Mouse (Mus musculus) CD4-positive, CD25-positive, alpha-beta regulatory T cell (primary cell): ENCODE measurements around the gene Sirt2. TPM values are rescaled to one million over a fixed set of nuclear protein-coding genes. Genes with fewer than 3 reads are reported as not detected.

Experiments used
- polyA plus RNA-seq: library from polyadenylated mRNA; unstranded; fragments of 100-300 nt; shearing (Covaris generic); gene quantifications from one replicate; pipeline ENCODE4 v1.2.1, GENCODE M21; 2017

The Sirt2 gene
- 83.6 TPM for polyA plus RNA-seq

DNA sequence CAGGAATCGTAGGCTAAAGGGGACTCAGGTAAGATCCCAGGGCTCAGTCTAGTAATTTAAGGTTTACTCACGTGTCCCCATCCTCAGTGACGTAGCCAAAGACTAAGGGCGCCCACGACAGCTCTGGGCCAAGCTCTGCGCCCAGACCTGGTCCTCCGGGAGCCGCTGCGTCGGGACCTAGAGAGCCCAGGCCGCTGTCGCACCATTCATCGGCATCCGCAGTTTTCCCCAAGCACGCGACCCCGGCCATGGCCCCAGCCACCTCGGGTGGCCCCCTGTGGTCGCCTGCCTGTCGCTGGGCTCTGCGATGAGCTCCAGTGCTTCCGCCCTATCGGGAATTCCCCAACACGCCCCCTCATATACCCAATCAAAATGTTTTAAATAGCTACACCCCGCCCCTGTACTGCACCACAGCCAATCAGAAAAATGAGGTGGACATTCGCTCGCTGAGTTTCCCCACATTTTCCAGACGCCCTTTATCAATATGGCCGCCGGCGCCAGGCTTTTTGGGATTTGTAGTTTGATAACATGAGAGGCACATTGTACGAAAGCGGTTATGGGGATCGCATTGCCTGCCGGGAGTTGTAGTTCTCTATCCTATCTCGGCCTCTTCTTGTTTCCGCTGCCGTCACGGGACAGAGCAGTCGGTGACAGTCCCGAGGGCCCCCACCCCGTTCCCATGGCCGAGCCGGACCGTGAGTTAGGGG, at the start of gene Sirt2:
Gene Sirt2, plus strand, starts transcription at position 563 of the 707 bp plus-strand sequence.

DNA sequence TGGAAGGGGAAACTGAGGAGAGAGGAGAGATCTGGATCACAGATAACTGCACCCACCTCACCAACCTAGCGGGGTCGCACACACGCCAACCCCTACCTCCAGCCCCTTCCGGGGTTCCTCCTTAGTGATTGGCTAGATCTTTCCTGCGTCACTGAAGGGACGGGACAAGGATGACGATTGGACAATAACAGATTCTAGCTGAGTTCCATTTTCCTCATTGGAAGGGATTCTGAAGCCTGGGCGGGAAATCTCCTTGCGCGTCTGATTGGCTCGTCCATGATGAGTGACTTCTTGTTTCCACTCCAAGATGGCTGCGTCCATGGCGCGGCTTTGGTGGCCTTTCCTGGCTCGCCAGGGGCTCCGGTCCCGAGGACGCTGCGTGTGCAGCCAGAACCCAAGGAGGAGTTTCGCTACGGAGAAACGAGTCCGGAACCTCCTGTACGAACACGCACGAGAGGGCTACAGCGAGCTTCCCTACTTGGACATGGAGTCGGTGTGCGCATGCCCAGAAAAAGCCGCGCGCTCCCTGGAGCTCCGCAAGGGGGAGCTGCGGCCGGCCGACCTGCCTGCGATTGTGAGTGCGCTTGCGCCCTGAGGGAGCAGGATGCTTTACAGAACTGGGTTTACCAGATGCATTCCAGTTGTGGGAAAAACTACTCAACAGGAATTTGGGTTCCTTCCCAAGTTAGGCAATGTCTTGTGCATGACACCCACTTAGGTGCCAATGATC, 24.7 kb upstream of the Sirt2 start, which contains the start of the genes Mrps12 and Sars2:
Gene Mrps12, minus strand, starts transcription at position 112 of the 730 bp plus-strand sequence.
Gene Sars2, plus strand, starts transcription at position 284 of the 730 bp plus-strand sequence.

DNA sequence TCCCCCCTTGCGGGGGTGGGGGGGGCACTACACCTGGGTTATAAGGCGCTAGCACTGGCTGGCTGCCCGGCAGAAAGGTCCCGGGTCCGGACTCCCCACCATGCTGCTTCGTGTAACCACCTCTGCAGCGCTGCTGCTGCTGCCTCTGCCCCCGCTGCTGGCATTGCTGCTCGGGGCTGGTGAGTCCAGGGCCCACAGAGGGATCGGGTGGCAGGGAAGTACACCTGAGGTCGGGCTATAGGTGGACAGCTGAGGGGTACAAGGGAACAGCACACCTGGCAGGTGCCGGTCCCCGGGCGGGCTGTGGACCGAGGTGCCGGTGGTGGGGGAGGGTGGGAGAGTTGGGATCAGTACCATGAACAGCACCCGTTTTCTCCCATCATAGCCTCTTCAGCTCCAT, 10.5 kb upstream of the Sirt2 start, which contains the start of gene Ccer2:
Gene Ccer2, plus strand, starts transcription at position 96 of the 400 bp plus-strand sequence.

DNA sequence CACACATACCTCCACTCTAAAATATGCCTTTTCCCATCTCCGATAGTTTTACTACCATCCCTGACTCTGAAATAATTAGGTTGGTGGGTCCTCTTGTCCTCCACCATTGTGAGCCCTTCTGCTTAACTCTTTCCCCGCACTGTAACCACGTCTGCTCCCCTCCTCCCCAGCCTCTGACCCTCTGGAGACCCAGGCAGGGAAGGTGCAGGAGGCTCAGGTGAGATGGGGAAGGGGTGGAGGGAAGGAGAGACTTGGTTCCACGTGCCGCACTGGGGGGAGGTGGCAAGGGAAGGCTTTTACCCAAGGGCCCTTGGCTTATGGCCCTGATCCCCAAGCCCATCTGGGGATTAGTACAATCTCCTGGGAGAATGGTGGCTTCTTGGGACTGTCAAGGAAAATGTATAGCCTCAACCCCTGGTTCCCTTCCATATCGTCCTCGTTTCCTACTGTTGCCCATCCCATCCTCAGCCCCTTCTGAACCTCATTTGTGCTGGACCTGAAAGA, 979 bp downstream of the Sirt2 start, which contains the start of gene Nfkbib:
Gene Nfkbib, minus strand, starts transcription at position 51 of the 504 bp plus-strand sequence.

DNA sequence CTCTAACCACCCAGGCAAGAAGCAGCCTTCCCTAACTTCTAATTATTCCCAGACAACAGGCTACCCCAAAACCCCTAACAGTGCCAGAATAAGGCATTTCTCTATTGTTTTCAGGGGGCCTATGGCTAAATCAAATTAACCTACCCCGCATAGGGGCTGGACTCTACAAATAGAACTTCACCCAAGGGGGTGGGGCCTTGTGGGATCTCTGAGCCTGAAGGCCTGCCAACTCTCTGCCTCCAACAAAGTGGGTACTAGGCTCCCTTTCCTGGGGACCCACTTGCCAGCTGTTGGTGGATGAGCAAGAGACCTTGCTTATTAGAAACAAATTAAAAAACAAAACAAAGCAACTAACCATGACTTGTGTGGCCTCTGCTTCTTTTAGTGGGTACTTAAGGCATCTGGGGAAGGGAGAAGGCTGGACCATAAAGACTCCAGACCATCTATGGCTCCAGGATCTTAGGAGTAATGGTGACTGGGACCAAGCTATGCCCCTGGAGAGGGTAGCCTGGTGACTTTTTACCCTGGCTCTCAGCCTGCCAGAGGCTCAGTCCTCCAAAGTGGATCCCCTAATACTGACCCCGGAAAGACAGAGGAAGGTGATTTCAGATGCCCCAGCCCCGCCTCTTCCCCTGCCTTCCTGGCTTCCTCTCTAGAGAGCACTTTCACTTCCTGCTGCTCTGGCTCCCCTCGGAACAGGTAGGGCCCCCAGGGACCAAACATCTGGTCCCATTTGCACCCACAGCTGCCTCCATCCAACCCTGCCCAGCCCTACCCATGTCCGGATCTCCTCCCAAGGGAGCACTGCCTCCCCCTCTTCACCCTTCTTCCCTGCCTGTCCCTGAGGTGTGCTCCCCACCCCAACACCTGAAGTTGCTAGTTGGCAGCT, 22.0 kb downstream of the Sirt2 start, which contains the start of gene Rinl:
Gene Rinl, plus strand, starts transcription at position 663 of the 889 bp plus-strand sequence.

DNA sequence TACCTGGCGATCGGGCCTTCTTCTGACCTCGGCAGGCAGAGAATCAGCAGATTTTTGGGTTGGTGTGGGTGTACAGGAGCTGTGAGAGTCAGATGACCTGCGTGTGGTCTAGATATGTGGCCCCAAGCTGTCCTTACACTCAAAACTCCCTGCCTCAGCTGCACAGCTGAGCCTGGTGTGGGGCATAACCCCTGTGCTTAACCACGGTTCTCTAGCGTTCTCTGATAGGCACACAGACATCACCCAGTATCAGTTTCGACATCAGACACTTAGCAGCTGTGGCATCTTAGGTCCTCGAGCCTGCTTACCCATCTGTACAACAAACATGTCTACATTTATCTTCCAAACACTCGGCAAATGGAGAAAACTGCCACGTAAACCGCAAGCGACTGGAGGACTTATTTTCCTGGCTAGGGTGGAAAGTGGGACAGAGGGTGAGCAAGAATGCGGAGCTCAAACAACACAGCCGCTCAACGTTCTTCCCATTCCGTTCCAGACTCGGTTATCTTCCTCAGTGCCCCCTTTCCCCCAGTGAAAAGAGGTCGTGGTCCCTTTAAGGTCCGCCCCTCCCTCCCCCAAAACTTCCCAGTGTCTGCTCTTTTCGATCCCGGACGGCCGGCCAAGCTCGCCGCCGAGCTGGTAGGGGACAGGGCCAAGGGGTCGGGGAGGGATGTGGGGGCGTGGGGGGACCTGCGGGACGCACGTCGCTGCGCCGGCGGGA, 41.8 kb downstream of the Sirt2 start, which contains the start of gene Hnrnpl:
Gene Hnrnpl, plus strand, starts transcription at position 321 of the 721 bp plus-strand sequence.

DNA sequence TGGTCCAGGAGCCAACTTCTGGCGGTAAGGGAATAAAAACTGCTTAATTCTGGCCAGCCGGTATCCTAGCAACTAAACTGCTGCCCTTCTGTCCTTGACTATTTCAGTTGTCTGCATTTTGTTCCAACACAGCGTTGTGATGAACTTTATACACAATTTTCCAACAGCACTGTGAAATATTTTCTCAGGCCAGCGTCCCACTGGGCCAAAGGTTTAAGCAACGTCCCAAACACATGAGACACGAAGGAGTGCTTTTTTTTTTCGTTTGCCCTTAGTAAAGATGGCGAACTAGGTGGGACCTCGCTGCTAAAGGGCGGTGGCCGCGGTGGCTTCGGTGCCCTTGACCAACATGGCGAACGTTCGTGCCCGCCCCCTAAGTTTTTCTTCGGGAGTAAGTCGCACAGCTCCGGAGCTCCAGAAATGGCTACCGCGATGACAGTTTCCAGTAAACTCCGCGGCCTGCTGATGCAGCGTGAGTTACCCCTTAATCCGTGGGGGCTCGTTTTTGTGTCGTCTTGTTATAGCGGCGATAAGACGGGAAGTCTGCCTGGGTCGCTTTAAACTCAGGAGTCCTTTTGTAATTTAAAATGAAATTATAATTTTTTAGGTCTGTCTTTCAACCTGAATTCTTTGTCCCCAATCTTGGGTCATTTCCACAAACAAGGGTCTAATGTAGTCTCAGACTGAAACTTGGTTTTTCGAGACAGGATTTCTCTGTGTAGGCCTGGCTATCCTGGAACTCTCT, 58.6 kb downstream of the Sirt2 start, which contains the start of gene Ech1:
Gene Ech1, plus strand, starts transcription at position 277 of the 745 bp plus-strand sequence.

DNA sequence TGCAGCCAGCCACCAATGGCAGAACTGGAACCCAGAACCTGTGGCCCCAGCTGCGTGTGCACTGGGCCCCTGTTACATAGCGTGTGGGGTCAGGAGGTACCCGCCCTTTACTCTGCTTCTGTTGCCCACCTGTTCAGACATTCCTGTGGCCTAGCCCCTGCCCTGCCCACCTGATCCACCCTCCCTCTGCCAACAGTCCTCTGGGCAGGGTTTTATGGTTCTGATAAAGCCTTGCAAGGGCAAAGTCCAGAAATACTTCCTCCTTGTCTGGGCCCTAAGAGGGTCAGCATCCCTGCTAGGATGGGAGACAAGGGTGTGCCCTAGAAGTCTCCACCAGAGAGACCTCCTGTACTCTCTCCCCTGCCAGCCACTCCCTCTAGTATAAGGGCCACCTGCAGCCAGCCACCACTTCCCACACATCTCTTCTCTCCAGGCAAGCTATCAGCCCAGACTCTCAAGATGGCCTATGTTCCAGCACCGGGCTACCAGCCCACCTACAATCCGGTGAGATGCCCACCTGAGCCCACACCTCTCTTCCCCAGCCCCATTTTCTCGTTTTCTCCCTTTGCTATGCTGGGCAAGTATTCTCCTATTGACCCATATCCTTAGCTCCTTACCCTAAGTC, 67.3 kb downstream of the Sirt2 start, which contains the start of gene Lgals4:
Gene Lgals4, plus strand, starts transcription at position 132 of the 625 bp plus-strand sequence.

Other genes starting within 250 kb of the Sirt2 start
- gene Ifnl3, start 243.9 kb upstream of the Sirt2 start, polyA plus RNA-seq: not detected
- not detected for gene Sycn, start 225.8 kb upstream of the Sirt2 start, polyA plus RNA-seq
- not detected for gene Nccrp1, start 219.5 kb upstream of the Sirt2 start, polyA plus RNA-seq
- 30.0 TPM for gene Samd4b, start 168.6 kb upstream of the Sirt2 start, polyA plus RNA-seq
- gene Pak4, start 168.6 kb upstream of the Sirt2 start, polyA plus RNA-seq: 7.7 TPM
- not detected for gene Acp7, start 135.4 kb upstream of the Sirt2 start, polyA plus RNA-seq
- 3.5 TPM for gene Fbxo27, start 73.9 kb upstream of the Sirt2 start, polyA plus RNA-seq
- 22.9 TPM for gene Fbxo17, start 49.9 kb upstream of the Sirt2 start, polyA plus RNA-seq
- 93.4 TPM for gene Mrps12, start 24.9 kb upstream of the Sirt2 start, polyA plus RNA-seq
- 20.1 TPM for gene Sars2, start 24.7 kb upstream of the Sirt2 start, polyA plus RNA-seq
- gene Ccer2, start 10.6 kb upstream of the Sirt2 start, polyA plus RNA-seq: not detected
- gene Nfkbib, start 777 bp downstream of the Sirt2 start, polyA plus RNA-seq: 96.6 TPM
- 275 TPM for gene Rinl, start 22.2 kb downstream of the Sirt2 start, polyA plus RNA-seq
- gene Hnrnpl, start 41.8 kb downstream of the Sirt2 start, polyA plus RNA-seq: 300 TPM
- 196 TPM for gene Ech1, start 58.5 kb downstream of the Sirt2 start, polyA plus RNA-seq
- 22.8 TPM for gene Lgals4, start 67.1 kb downstream of the Sirt2 start, polyA plus RNA-seq
- 1.3 TPM for gene Lgals7, start 97.1 kb downstream of the Sirt2 start, polyA plus RNA-seq
- gene Capn12, start 114.7 kb downstream of the Sirt2 start, polyA plus RNA-seq: 0.25 TPM
- gene Actn4, start 195.6 kb downstream of the Sirt2 start, polyA plus RNA-seq: 301 TPM
- gene Eif3k, start 215.1 kb downstream of the Sirt2 start, polyA plus RNA-seq: 330 TPM
- gene Map4k1, start 215.3 kb downstream of the Sirt2 start, polyA plus RNA-seq: 167 TPM